ENCODE assay signal across 10 mouse cellular contexts in genomic region chr11:67235639-67236358, GRCm38 (mm10). TPM values are rescaled to one million over a fixed set of nuclear protein-coding genes. Genes with fewer than 3 reads are reported as not detected.
DNase-seq lines count a peak whose midpoint lies in the region.
"Had no signal": no experiment of that assay in that cellular context is flagged by ENCODE, and none has a peak within 500 bp of the region (broad histone marks: within the 10 kb centered on the region; RNA-seq: fewer than 3 reads in every experiment).

No protein-coding gene starts in this region.

- no peaks in the 10 kb centered on the region for H3K4me1 ChIP-seq in midbrain, embryonic 10.5 days
- H3K4me1 ChIP-seq: midbrain, embryonic 12.5 days had no signal

- DNase-seq in heart, postnatal 10 days = peak; percentile 30 to 62
- no peak for DNase-seq in heart, adult 11 months
- DNase-seq in 3T3-L1 (ENCODE audit: low read depth, low spot score) = peak; percentile 70
- peak; percentile 70 for DNase-seq in NIH3T3 (ENCODE audit: low read depth)
- DNase-seq in embryo, embryonic 9.5 days (ENCODE audit: extremely low spot score) = peak; percentile 40
- peak; percentile 20 to 68 for DNase-seq in layer of hippocampus, postnatal 14 days (ENCODE audit: low spot score in 2 of 2)
- peak; percentile 61 for DNase-seq in right cerebral cortex, postnatal 4 days
- DNase-seq in midbrain, embryonic 10.5 days (ENCODE audit: low spot score) = no peak

- H3K9me3 ChIP-seq in midbrain, embryonic 10.5 days (replicated peaks) = no peaks in the 10 kb centered on the region
- H3K9me3 ChIP-seq: midbrain, embryonic 12.5 days had no signal

- no peak overlapping the region for H3K27ac ChIP-seq in midbrain, embryonic 10.5 days (replicated peaks)
- H3K27ac ChIP-seq: midbrain, embryonic 12.5 days had no signal

- H3K4me3 ChIP-seq in midbrain, embryonic 10.5 days = no peak overlapping the region
- H3K4me3 ChIP-seq: midbrain, embryonic 12.5 days had no signal

- no peaks in the 10 kb centered on the region for H3K27me3 ChIP-seq in midbrain, embryonic 10.5 days (ENCODE audit: low read depth, poor library complexity, severe bottlenecking)
- H3K27me3 ChIP-seq: midbrain, embryonic 12.5 days had no signal

- intact Hi-C loops in heart, postnatal 10 days (cut with DNase I) = loop anchor here (1.0 kb wide), 1 partner anchor 124 kb away; no protein-coding TSS in a partner anchor

- no peaks in the 10 kb centered on the region for H3K36me3 ChIP-seq in midbrain, embryonic 10.5 days
- H3K36me3 ChIP-seq: midbrain, embryonic 12.5 days had no signal

- 62% methylated on average over 5 of the region's 5 CpGs for WGBS in midbrain, embryonic 10.5 days

RNA-seq across cellular contexts. Expression of gene Myh4, which starts 2.0 kb away (rescaled TPM):
- total RNA-seq in heart, postnatal 10 days (2021) = not detected
- total RNA-seq in layer of hippocampus, postnatal 14 days (2021) = under 1 TPM; 0.16 to 0.29 TPM
- polyA plus RNA-seq in midbrain, embryonic 10.5 days (2016; fragmentation: Nextera tagmentation; extraction: Ambion mirVana) = not detected in 2 replicates
- polyA plus RNA-seq: heart, embryonic 16.5 days had no signal

RNA-seq across cellular contexts. Expression of gene Myh1, which starts 35.9 kb away (rescaled TPM):
- under 1 TPM in 1 of 2 experiments, not detected in 1; 0.52 TPM for total RNA-seq in heart, postnatal 10 days (2021)
- under 1 TPM; 0.18 to 0.21 TPM for total RNA-seq in layer of hippocampus, postnatal 14 days (2021)
- polyA plus RNA-seq in midbrain, embryonic 10.5 days (2016; fragmentation: Nextera tagmentation; extraction: Ambion mirVana) = not detected in 2 replicates
- polyA plus RNA-seq: midbrain, embryonic 12.5 days had no signal

RNA-seq across cellular contexts. Expression of gene Myh8, which starts 41.1 kb away (rescaled TPM):
- total RNA-seq in heart, postnatal 10 days (2021) = under 1 TPM; 0.40 to 0.67 TPM
- 1 to 10 TPM; 2.6 TPM for total RNA-seq in layer of hippocampus, postnatal 14 days (2021)
- not detected in 2 replicates for polyA plus RNA-seq in midbrain, embryonic 10.5 days (2016; fragmentation: Nextera tagmentation; extraction: Ambion mirVana)

Comparison
In these comparisons a context has a peak if more than half of its experiments do, and no peak if none do; other contexts are left out.
1. DNase-seq: peak in heart, postnatal 10 days (2 of 2), 3T3-L1 (single experiment), NIH3T3 (single experiment), embryo, embryonic 9.5 days (single experiment), layer of hippocampus, postnatal 14 days (2 of 2) and right cerebral cortex, postnatal 4 days (single experiment); none in heart, adult 11 months (single experiment) and midbrain, embryonic 10.5 days (single experiment).